Mouse (Mus musculus) spleen, adult 2 months (tissue): ENCODE measurements around the gene Fitm2.

Experiments
- CTCF ChIP-seq: fragments of 200-500 bp; IDR thresholded peaks from 2 replicates; pipeline ENCODE4 v1.5.1; 2011; ENCODE audit warnings: mild to moderate bottlenecking, inconsistent platforms; ENCODE audit not compliant: insufficient read depth, insufficient read length, insufficient replicate concordance; ENCODE audit errors: extremely low read depth
- POLR2A ChIP-seq: fragments of 200-500 bp; IDR thresholded peaks from 2 replicates; pipeline ENCODE4 v1.6.1; 2011; ENCODE audit warnings: low read depth, low read length, inconsistent platforms

- TF ChIP-seq CTCF (no peak), POLR2A (no peak)
Measured at GRCm38 (mm10) chr2:163471710-163472465, 541 bp downstream of the Fitm2 start.
